Comparison of ENCODE assay signal across 29 mouse cellular contexts in genomic region chr3:55775753-55776152, GRCm38 (mm10). TPM values are rescaled to one million over a fixed set of nuclear protein-coding genes. Genes with fewer than 3 reads are reported as not detected.
A peak's percentile ranks its signal among the peaks of the same experiment; 100 is the strongest.
DNase-seq lines count a peak whose midpoint lies in the region; ATAC-seq lines count a peak whose summit lies in the region.
"Had no signal": no experiment of that assay in that cellular context is flagged by ENCODE, and none has a peak within 500 bp of the region (broad histone marks: within the 10 kb centered on the region; RNA-seq: fewer than 3 reads in every experiment).

No protein-coding gene starts in this region.

- no peak for DNase-seq in embryonic facial prominence, embryonic 10.5 days (ENCODE audit: low spot score)
- DNase-seq in embryonic facial prominence, embryonic 14.5 days (ENCODE audit: low spot score): no peak
- DNase-seq in heart, postnatal 36 days: no peak
- no peak for DNase-seq in left cerebral cortex, adult 9 months (ENCODE audit: low spot score in 2 of 2)
- DNase-seq: adrenal gland, adult 2 months; gastrocnemius, postnatal 25 days; heart, adult 18-20 months; heart, postnatal 10 days; kidney, adult 18-20 months; kidney, postnatal 4 days; layer of hippocampus, adult 9-11 months; liver; lung, postnatal 4 days; right cerebral cortex, postnatal 14 days had no signal

- WGBS in embryonic facial prominence, embryonic 13.5 days: 72% methylated on average over 6 of the region's 6 CpGs
- 83% methylated on average over 6 of the region's 6 CpGs for WGBS in embryonic facial prominence, embryonic 10.5 days
- 79% methylated on average over 6 of the region's 6 CpGs for WGBS in embryonic facial prominence, embryonic 14.5 days
- 73% methylated on average over 6 of the region's 6 CpGs for WGBS in hindbrain, embryonic 13.5 days
- 70% methylated on average over 6 of the region's 6 CpGs for WGBS in midbrain, embryonic 15.5 days

- intact Hi-C loops in heart, postnatal 36 days (cut with DNase I): no loop called here

- no peak overlapping the region for H3K27ac ChIP-seq in embryonic facial prominence, embryonic 13.5 days
- H3K27ac ChIP-seq in embryonic facial prominence, embryonic 10.5 days (replicated peaks): no peak overlapping the region
- peak overlapping the region; percentile 52; the same call in 1 of the 2 replicates for H3K27ac ChIP-seq in embryonic facial prominence, embryonic 14.5 days (replicated peaks; ENCODE audit: low read depth, low read length)
- peak overlapping the region; percentile 83 for H3K27ac ChIP-seq in hindbrain, embryonic 13.5 days
- H3K27ac ChIP-seq in midbrain, embryonic 15.5 days: peak overlapping the region; percentile 70
- H3K27ac ChIP-seq: forebrain, embryonic 12.5 days; left cerebral cortex, adult 2 months; limb, embryonic 10.5 days; liver, embryonic 15.5 days; lung, embryonic 15.5 days; stomach, postnatal 0 days had no signal

- ATAC-seq in embryonic facial prominence, embryonic 13.5 days (ENCODE audit: insufficient number of reproducible peaks, insufficient read depth, low FRiP score, low TSS enrichment, low read depth): no peak
- ATAC-seq in embryonic facial prominence, embryonic 14.5 days (ENCODE audit: low read depth): no peak
- ATAC-seq in hindbrain, embryonic 13.5 days (ENCODE audit: low FRiP score): no peak
- ATAC-seq in midbrain, embryonic 15.5 days (replicated peaks): no peak
- no peak for ATAC-seq in inflammation-experienced regulatory T-cells, adult 6 months

- no peak overlapping the region for H3K4me3 ChIP-seq in embryonic facial prominence, embryonic 13.5 days
- H3K4me3 ChIP-seq in embryonic facial prominence, embryonic 10.5 days: no peak overlapping the region
- no peak overlapping the region for H3K4me3 ChIP-seq in embryonic facial prominence, embryonic 14.5 days (ENCODE audit: low read depth, low read length)
- H3K4me3 ChIP-seq in hindbrain, embryonic 13.5 days: no peak overlapping the region
- H3K4me3 ChIP-seq in midbrain, embryonic 15.5 days: no peak overlapping the region
- H3K4me3 ChIP-seq: forebrain, embryonic 12.5 days; heart, embryonic 12.5 days; left cerebral cortex, adult 2 months; limb, embryonic 10.5 days; liver, embryonic 15.5 days; lung, embryonic 15.5 days; myocyte had no signal

- peak overlapping the region; percentile 24; the same call in 1 of the 2 replicates for H3K4me2 ChIP-seq in embryonic facial prominence, embryonic 13.5 days
- no peak overlapping the region for H3K4me2 ChIP-seq in embryonic facial prominence, embryonic 14.5 days (ENCODE audit: low read depth, low read length)
- no peak overlapping the region for H3K4me2 ChIP-seq in hindbrain, embryonic 13.5 days
- H3K4me2 ChIP-seq in midbrain, embryonic 15.5 days: no peak overlapping the region
- H3K4me2 ChIP-seq: forebrain, embryonic 12.5 days; heart, embryonic 12.5 days; liver, embryonic 15.5 days; lung, embryonic 15.5 days had no signal

- no peak overlapping the region for H3K9ac ChIP-seq in embryonic facial prominence, embryonic 13.5 days
- H3K9ac ChIP-seq in embryonic facial prominence, embryonic 14.5 days (ENCODE audit: low read depth, low read length): no peak overlapping the region
- H3K9ac ChIP-seq in hindbrain, embryonic 13.5 days: no peak overlapping the region
- H3K9ac ChIP-seq in midbrain, embryonic 15.5 days: no peak overlapping the region
- H3K9ac ChIP-seq: forebrain, embryonic 12.5 days; heart, embryonic 12.5 days; liver, embryonic 15.5 days; lung, embryonic 15.5 days had no signal

- H3K4me1 ChIP-seq in embryonic facial prominence, embryonic 13.5 days: peaks cover 24% of the 10 kb centered on the region
- H3K4me1 ChIP-seq in embryonic facial prominence, embryonic 10.5 days: peaks cover 28% of the 10 kb centered on the region
- H3K4me1 ChIP-seq in embryonic facial prominence, embryonic 14.5 days (ENCODE audit: control insufficient read depth, insufficient read depth, low read length): 0 out of 2 replicates have a peak, but pooled peaks cover 8% of the 10 kb centered on the region
- H3K4me1 ChIP-seq in hindbrain, embryonic 13.5 days (replicated peaks): peaks cover 42% of the 10 kb centered on the region
- H3K4me1 ChIP-seq in midbrain, embryonic 15.5 days: peaks cover 28% of the 10 kb centered on the region
- H3K4me1 ChIP-seq: liver, embryonic 15.5 days had no signal

- H3K9me3 ChIP-seq in embryonic facial prominence, embryonic 13.5 days: no peaks in the 10 kb centered on the region
- H3K9me3 ChIP-seq in embryonic facial prominence, embryonic 10.5 days: no peaks in the 10 kb centered on the region
- no peaks in the 10 kb centered on the region for H3K9me3 ChIP-seq in embryonic facial prominence, embryonic 14.5 days (ENCODE audit: control insufficient read depth, low read length)
- no peaks in the 10 kb centered on the region for H3K9me3 ChIP-seq in hindbrain, embryonic 13.5 days
- H3K9me3 ChIP-seq in midbrain, embryonic 15.5 days: no peaks in the 10 kb centered on the region
- H3K9me3 ChIP-seq: forebrain, embryonic 12.5 days; heart, embryonic 12.5 days; limb, embryonic 10.5 days; liver, embryonic 15.5 days; lung, embryonic 15.5 days had no signal

- peaks cover 5% of the 10 kb centered on the region; the same call in 1 of the 2 replicates for H3K36me3 ChIP-seq in embryonic facial prominence, embryonic 13.5 days
- no peaks in the 10 kb centered on the region for H3K36me3 ChIP-seq in embryonic facial prominence, embryonic 10.5 days (replicated peaks)
- no peaks in the 10 kb centered on the region for H3K36me3 ChIP-seq in embryonic facial prominence, embryonic 14.5 days (ENCODE audit: control insufficient read depth, insufficient read depth, low read length)
- H3K36me3 ChIP-seq in hindbrain, embryonic 13.5 days: peaks cover 4% of the 10 kb centered on the region; the same call in 1 of the 2 replicates
- H3K36me3 ChIP-seq in midbrain, embryonic 15.5 days (replicated peaks): no peaks in the 10 kb centered on the region
- H3K36me3 ChIP-seq: forebrain, embryonic 12.5 days; heart, embryonic 12.5 days; liver, embryonic 15.5 days; lung, embryonic 15.5 days had no signal

- peaks cover 19% of the 10 kb centered on the region for H3K27me3 ChIP-seq in embryonic facial prominence, embryonic 13.5 days
- peaks cover 35% of the 10 kb centered on the region for H3K27me3 ChIP-seq in embryonic facial prominence, embryonic 10.5 days (replicated peaks; ENCODE audit: low read depth, poor library complexity, severe bottlenecking)
- H3K27me3 ChIP-seq in embryonic facial prominence, embryonic 14.5 days (replicated peaks; ENCODE audit: control insufficient read depth, insufficient read depth, low read length): peaks cover 10% of the 10 kb centered on the region
- H3K27me3 ChIP-seq in hindbrain, embryonic 13.5 days: 0 out of 2 replicates have a peak, but pooled peaks cover 4% of the 10 kb centered on the region
- no peaks in the 10 kb centered on the region for H3K27me3 ChIP-seq in midbrain, embryonic 15.5 days (replicated peaks)

RNA-seq across cellular contexts. Expression of gene Mab21l1, which starts 6.6 kb away (rescaled TPM):
- polyA plus RNA-seq in embryonic facial prominence, embryonic 13.5 days (2015; fragmentation: Nextera tagmentation; extraction: Ambion mirVana): 48.6 and 54.5 TPM in 2 replicates
- polyA plus RNA-seq in embryonic facial prominence, embryonic 10.5 days (2016; fragmentation: Nextera tagmentation; extraction: Ambion mirVana): 55.1 and 62.6 TPM in 2 replicates
- 21.9 and 24.6 TPM in 2 replicates for polyA plus RNA-seq in embryonic facial prominence, embryonic 14.5 days (2014; fragmentation: Nextera tagmentation; extraction: Ambion mirVana)
- 167 and 174 TPM in 2 replicates for polyA plus RNA-seq in hindbrain, embryonic 13.5 days (2015; fragmentation: Nextera tagmentation; extraction: Ambion mirVana)
- polyA plus RNA-seq in midbrain, embryonic 15.5 days (2015; fragmentation: Nextera tagmentation; extraction: Ambion mirVana): 159 and 172 TPM in 2 replicates
- not detected for polyA plus RNA-seq in inflammation-experienced regulatory T-cells, adult 6 months (2017; shearing (Covaris generic))
- under 1 TPM in 1 of 2 experiments, not detected in 1; 0.11 TPM for total RNA-seq in heart, postnatal 36 days (2021)
- total RNA-seq: common myeloid progenitor, adult 5-6 weeks; megakaryocyte-erythroid progenitor cell, adult 5-6 weeks; MEL had no signal

Comparison
In these comparisons a context has a peak if more than half of its experiments do, and no peak if none do; other contexts are left out.
1. H3K27ac ChIP-seq: peak in embryonic facial prominence, embryonic 14.5 days (single experiment), hindbrain, embryonic 13.5 days (single experiment) and midbrain, embryonic 15.5 days (single experiment); none in embryonic facial prominence, embryonic 13.5 days (single experiment) and embryonic facial prominence, embryonic 10.5 days (single experiment).
2. RNA of gene Mab21l1, which starts 6.6 kb away (polyA plus RNA-seq): 167 to 174 TPM in hindbrain, embryonic 13.5 days, 159 to 172 TPM in midbrain, embryonic 15.5 days, 55.1 to 62.6 TPM in embryonic facial prominence, embryonic 10.5 days, 48.6 to 54.5 TPM in embryonic facial prominence, embryonic 13.5 days and 21.9 to 24.6 TPM in embryonic facial prominence, embryonic 14.5 days; not detected in inflammation-experienced regulatory T-cells, adult 6 months; every median in the first group is over 10 times any median in the second.